Mouse (Mus musculus) ovary, postnatal 10 days (tissue): ENCODE results near the gene Dsn1.

ENCODE experiments used
- DNase-seq: peaks from one replicate; pipeline ENCODE4 v3.0.0; 2022; ENCODE audit warnings: low spot score

Gene Dsn1

GRCm38 (mm10) chr2:156968501-156968900 is 38.5 kb downstream of the Dsn1 start:
- DNase-seq = no peak

- no peak for DNase-seq
These were observed 39.6 kb downstream of the Dsn1 start for GRCm38 (mm10) chr2:156967388-156967787.

- no peak for DNase-seq
These were observed 43.1 kb downstream of the Dsn1 start for GRCm38 (mm10) chr2:156963891-156964290.

- DNase-seq = no peak
These were observed 48.3 kb downstream of the Dsn1 start for GRCm38 (mm10) chr2:156958496-156959252.

GRCm38 (mm10) chr2:156957035-156957434 is 49.9 kb downstream of the Dsn1 start:
- no peak for DNase-seq

GRCm38 (mm10) chr2:156956306-156956705 is 50.6 kb downstream of the Dsn1 start:
- no peak for DNase-seq

- no peak for DNase-seq
These were observed 52.5 kb downstream of the Dsn1 start for GRCm38 (mm10) chr2:156954463-156954862.

- DNase-seq = no peak
These were observed 55.5 kb downstream of the Dsn1 start for GRCm38 (mm10) chr2:156951301-156952094.

GRCm38 (mm10) chr2:156950816-156951215 is 56.1 kb downstream of the Dsn1 start:
- DNase-seq = no peak
